Mouse (Mus musculus): Measurements from ENCODE around the gene Hint3. TPM values are rescaled to one million over a fixed set of nuclear protein-coding genes. Genes with fewer than 3 reads are reported as not detected.
A peak's percentile ranks its signal among the peaks of the same experiment; 100 is the strongest.

Gene Hint3
- polyA plus RNA-seq (2014; fragmentation: Nextera tagmentation; extraction: Ambion mirVana), result 16.2 and 18.5 TPM in 2 replicates

GRCm38 (mm10) chr10:30629513-30629912, at the start of gene Hint3:
TSS of gene Hint3 (minus strand) at chr10:30629632.
- H3K4me3 ChIP-seq (ENCODE audit: low read depth, low read length), result no peak within 1 kb of the TSS
- WGBS, result 86% methylated on average over 3 of the region's 3 CpGs
- H3K9me3 ChIP-seq (replicated peaks; ENCODE audit: control insufficient read depth, low read length), result no peaks in the 10 kb centered on the region
- no peaks in the 10 kb centered on the region for H3K36me3 ChIP-seq (replicated peaks; ENCODE audit: control insufficient read depth, insufficient read depth, low read depth, low read length)
- no peaks in the 10 kb centered on the region for H3K4me1 ChIP-seq (ENCODE audit: control insufficient read depth, insufficient read depth, low read length)
- no peak for DNase-seq (ENCODE audit: low spot score)
- H3K27ac ChIP-seq (replicated peaks; ENCODE audit: low read depth, low read length), result no peak within 1 kb of the TSS
- H3K4me2 ChIP-seq (ENCODE audit: low read depth, low read length), result no peak within 1 kb of the TSS
- no peak within 1 kb of the TSS for H3K9ac ChIP-seq (replicated peaks; ENCODE audit: low read length)
- no peak for ATAC-seq (replicated peaks; ENCODE audit: insufficient number of reproducible peaks, low FRiP score, low TSS enrichment, low read depth)
- H3K27me3 ChIP-seq (ENCODE audit: control insufficient read depth, insufficient read depth, low read length), result no peaks in the 10 kb centered on the region

- no peak overlapping the region for H3K4me2 ChIP-seq (ENCODE audit: low read depth, low read length)
- DNase-seq (ENCODE audit: low spot score) (no peak), ATAC-seq (replicated peaks; ENCODE audit: insufficient number of reproducible peaks, low FRiP score, low TSS enrichment, low read depth) (no peak)
- no peak overlapping the region for H3K27ac ChIP-seq (replicated peaks; ENCODE audit: low read depth, low read length)
- H3K9me3 ChIP-seq (replicated peaks; ENCODE audit: control insufficient read depth, low read length), result no peaks in the 10 kb centered on the region
- no peak overlapping the region for H3K9ac ChIP-seq (replicated peaks; ENCODE audit: low read length)
- H3K4me1 ChIP-seq (ENCODE audit: control insufficient read depth, insufficient read depth, low read length), result no peaks in the 10 kb centered on the region
- no peaks in the 10 kb centered on the region for H3K36me3 ChIP-seq (replicated peaks; ENCODE audit: control insufficient read depth, insufficient read depth, low read depth, low read length)
- 71% methylated on average over 2 of the region's 2 CpGs for WGBS
- no peaks in the 10 kb centered on the region for H3K27me3 ChIP-seq (ENCODE audit: control insufficient read depth, insufficient read depth, low read length)
- no peak overlapping the region for H3K4me3 ChIP-seq (ENCODE audit: low read depth, low read length)
Measured at GRCm38 (mm10) chr10:30678051-30678450, 48.6 kb upstream of the Hint3 start.

GRCm38 (mm10) chr10:30674825-30675224, 45.4 kb upstream of the Hint3 start:
- 94% methylated on average over 3 of the region's 3 CpGs for WGBS

GRCm38 (mm10) chr10:30666580-30666979, 37.1 kb upstream of the Hint3 start:
- Histone ChIP-seq H3K9me3 (replicated peaks; ENCODE audit: control insufficient read depth, low read length) (no peaks in the 10 kb centered on the region), H3K4me1 (ENCODE audit: control insufficient read depth, insufficient read depth, low read length) (no peaks in the 10 kb centered on the region), H3K4me2 (ENCODE audit: low read depth, low read length) (no peak overlapping the region), H3K36me3 (replicated peaks; ENCODE audit: control insufficient read depth, insufficient read depth, low read depth, low read length) (no peaks in the 10 kb centered on the region), H3K27me3 (ENCODE audit: control insufficient read depth, insufficient read depth, low read length) (no peaks in the 10 kb centered on the region), H3K4me3 (ENCODE audit: low read depth, low read length) (no peak overlapping the region), H3K27ac (replicated peaks; ENCODE audit: low read depth, low read length) (no peak overlapping the region), H3K9ac (replicated peaks; ENCODE audit: low read length) (no peak overlapping the region)
- WGBS, result 85% methylated on average over 2 of the region's 2 CpGs
- no peak for ATAC-seq (replicated peaks; ENCODE audit: insufficient number of reproducible peaks, low FRiP score, low TSS enrichment, low read depth)
- no peak for DNase-seq (ENCODE audit: low spot score)

More at GRCm38 (mm10) chr10:30674825-30675224, 45.4 kb upstream of the Hint3 start:
- Histone ChIP-seq H3K9ac (replicated peaks; ENCODE audit: low read length) (no peak overlapping the region), H3K4me1 (ENCODE audit: control insufficient read depth, insufficient read depth, low read length) (no peaks in the 10 kb centered on the region), H3K9me3 (replicated peaks; ENCODE audit: control insufficient read depth, low read length) (no peaks in the 10 kb centered on the region), H3K36me3 (replicated peaks; ENCODE audit: control insufficient read depth, insufficient read depth, low read depth, low read length) (no peaks in the 10 kb centered on the region), H3K4me3 (ENCODE audit: low read depth, low read length) (no peak overlapping the region), H3K27ac (replicated peaks; ENCODE audit: low read depth, low read length) (no peak overlapping the region), H3K27me3 (ENCODE audit: control insufficient read depth, insufficient read depth, low read length) (no peaks in the 10 kb centered on the region), H3K4me2 (ENCODE audit: low read depth, low read length) (no peak overlapping the region)
- DNase-seq (ENCODE audit: low spot score) (no peak), ATAC-seq (replicated peaks; ENCODE audit: insufficient number of reproducible peaks, low FRiP score, low TSS enrichment, low read depth) (no peak)

GRCm38 (mm10) chr10:30660564-30661328, 31.3 kb upstream of the Hint3 start:
- Histone ChIP-seq H3K4me1 (ENCODE audit: control insufficient read depth, insufficient read depth, low read length) (no peaks in the 10 kb centered on the region), H3K27me3 (ENCODE audit: control insufficient read depth, insufficient read depth, low read length) (no peaks in the 10 kb centered on the region), H3K27ac (replicated peaks; ENCODE audit: low read depth, low read length) (no peak overlapping the region), H3K9ac (replicated peaks; ENCODE audit: low read length) (no peak overlapping the region), H3K9me3 (replicated peaks; ENCODE audit: control insufficient read depth, low read length) (no peaks in the 10 kb centered on the region), H3K4me3 (ENCODE audit: low read depth, low read length) (no peak overlapping the region), H3K36me3 (replicated peaks; ENCODE audit: control insufficient read depth, insufficient read depth, low read depth, low read length) (no peaks in the 10 kb centered on the region), H3K4me2 (ENCODE audit: low read depth, low read length) (no peak overlapping the region)
- ATAC-seq (replicated peaks; ENCODE audit: insufficient number of reproducible peaks, low FRiP score, low TSS enrichment, low read depth) (no peak), DNase-seq (ENCODE audit: low spot score) (no peak)
- WGBS, result 88% methylated on average over 6 of the region's 6 CpGs

GRCm38 (mm10) chr10:30655655-30656054, 26.2 kb upstream of the Hint3 start:
- Histone ChIP-seq H3K9ac (replicated peaks; ENCODE audit: low read length) (peak overlapping the region; percentile 54), H3K4me2 (ENCODE audit: low read depth, low read length) (peak overlapping the region; percentile 38), H3K9me3 (replicated peaks; ENCODE audit: control insufficient read depth, low read length) (no peaks in the 10 kb centered on the region), H3K27ac (replicated peaks; ENCODE audit: low read depth, low read length) (peak overlapping the region; percentile 35; the same call in 1 of the 2 replicates), H3K36me3 (replicated peaks; ENCODE audit: control insufficient read depth, insufficient read depth, low read depth, low read length) (no peaks in the 10 kb centered on the region; the same call in none of the 2 replicates), H3K4me1 (ENCODE audit: control insufficient read depth, insufficient read depth, low read length) (no peaks in the 10 kb centered on the region), H3K27me3 (ENCODE audit: control insufficient read depth, insufficient read depth, low read length) (no peaks in the 10 kb centered on the region), H3K4me3 (ENCODE audit: low read depth, low read length) (peak overlapping the region; percentile 24)
- DNase-seq (ENCODE audit: low spot score) (peak; percentile 80), ATAC-seq (replicated peaks; ENCODE audit: insufficient number of reproducible peaks, low FRiP score, low TSS enrichment, low read depth) (peak; percentile 75; the same call in 1 of the 2 replicates)
- 3% methylated on average over 5 of the region's 5 CpGs for WGBS

GRCm38 (mm10) chr10:30647681-30648080, 18.2 kb upstream of the Hint3 start:
- Histone ChIP-seq H3K4me1 (ENCODE audit: control insufficient read depth, insufficient read depth, low read length) (no peaks in the 10 kb centered on the region), H3K27ac (replicated peaks; ENCODE audit: low read depth, low read length) (no peak overlapping the region), H3K27me3 (ENCODE audit: control insufficient read depth, insufficient read depth, low read length) (no peaks in the 10 kb centered on the region), H3K4me2 (ENCODE audit: low read depth, low read length) (no peak overlapping the region), H3K4me3 (ENCODE audit: low read depth, low read length) (no peak overlapping the region), H3K9ac (replicated peaks; ENCODE audit: low read length) (no peak overlapping the region), H3K9me3 (replicated peaks; ENCODE audit: control insufficient read depth, low read length) (no peaks in the 10 kb centered on the region), H3K36me3 (replicated peaks; ENCODE audit: control insufficient read depth, insufficient read depth, low read depth, low read length) (no peaks in the 10 kb centered on the region; the same call in 1 of the 2 replicates)
- 43% methylated on average over 2 of the region's 2 CpGs for WGBS
- ATAC-seq (replicated peaks; ENCODE audit: insufficient number of reproducible peaks, low FRiP score, low TSS enrichment, low read depth), result no peak
- no peak for DNase-seq (ENCODE audit: low spot score)

GRCm38 (mm10) chr10:30638216-30638615, 8.8 kb upstream of the Hint3 start:
- H3K9me3 ChIP-seq (replicated peaks; ENCODE audit: control insufficient read depth, low read length), result no peaks in the 10 kb centered on the region
- WGBS, result 74% methylated on average over 3 of the region's 3 CpGs
- H3K9ac ChIP-seq (replicated peaks; ENCODE audit: low read length), result no peak overlapping the region
- no peak overlapping the region for H3K4me2 ChIP-seq (ENCODE audit: low read depth, low read length)
- ATAC-seq (replicated peaks; ENCODE audit: insufficient number of reproducible peaks, low FRiP score, low TSS enrichment, low read depth) (no peak), DNase-seq (ENCODE audit: low spot score) (no peak)
- no peak overlapping the region for H3K27ac ChIP-seq (replicated peaks; ENCODE audit: low read depth, low read length)
- no peaks in the 10 kb centered on the region for H3K36me3 ChIP-seq (replicated peaks; ENCODE audit: control insufficient read depth, insufficient read depth, low read depth, low read length)
- H3K4me1 ChIP-seq (ENCODE audit: control insufficient read depth, insufficient read depth, low read length), result no peaks in the 10 kb centered on the region
- H3K4me3 ChIP-seq (ENCODE audit: low read depth, low read length), result no peak overlapping the region
- no peaks in the 10 kb centered on the region for H3K27me3 ChIP-seq (ENCODE audit: control insufficient read depth, insufficient read depth, low read length)
